Mouse (Mus musculus) forebrain, embryonic 10.5 days (tissue): Measurements from ENCODE around the gene Abraxas2. TPM values are rescaled to one million over a fixed set of nuclear protein-coding genes. Genes with fewer than 3 reads are reported as not detected.

Source experiments
- DNase-seq: peaks from one replicate; pipeline ENCODE4 v3.0.0-alpha.2; 2017; ENCODE audit warnings: low spot score; ENCODE audit errors: extremely low spot score
- H3K27ac ChIP-seq: fragments of 300-500 bp; sonication (generic); 2 replicates; pipeline ENCODE4 v1.5.1; 2016; ENCODE audit warnings: mild to moderate bottlenecking
- H3K27me3 ChIP-seq: fragments of 300-500 bp; sonication (generic); 2 replicates; pipeline ENCODE4 v1.6.1; 2016; ENCODE audit warnings: mild to moderate bottlenecking; ENCODE audit not compliant: poor library complexity, severe bottlenecking
- H3K36me3 ChIP-seq: fragments of 300-500 bp; sonication (generic); replicated peaks from 2 replicates; pipeline ENCODE4 v1.6.1; 2016; ENCODE audit warnings: mild to moderate bottlenecking, moderate library complexity
- H3K4me1 ChIP-seq: fragments of 300-500 bp; sonication (generic); 2 replicates; pipeline ENCODE4 v1.6.1; 2016
- H3K4me3 ChIP-seq: fragments of 300-500 bp; sonication (generic); 2 replicates; pipeline ENCODE4 v1.5.1; 2016; ENCODE audit warnings: mild to moderate bottlenecking, moderate library complexity
- H3K9me3 ChIP-seq: fragments of 300-500 bp; sonication (generic); 2 replicates; pipeline ENCODE4 v1.6.1; 2016; ENCODE audit warnings: mild to moderate bottlenecking, moderate library complexity
- WGBS: fragments of 180-500 bp; shearing (Covaris S2); methylation state at CpG from one replicate; pipeline ENCODE4 v1.1.7; 2016; 5-methylcytosine and 5-hydroxymethylcytosine counted together
- polyA plus RNA-seq: library from polyadenylated mRNA; unstranded; fragments of >200 nt; fragmentation: Nextera tagmentation; extraction: Ambion mirVana; gene quantifications from 2 replicates; pipeline ENCODE4 v1.2.1, GENCODE M21; 2016

Gene Abraxas2
- polyA plus RNA-seq, 1 experiment from 2014 or later: 33.9 TPM

DNA sequence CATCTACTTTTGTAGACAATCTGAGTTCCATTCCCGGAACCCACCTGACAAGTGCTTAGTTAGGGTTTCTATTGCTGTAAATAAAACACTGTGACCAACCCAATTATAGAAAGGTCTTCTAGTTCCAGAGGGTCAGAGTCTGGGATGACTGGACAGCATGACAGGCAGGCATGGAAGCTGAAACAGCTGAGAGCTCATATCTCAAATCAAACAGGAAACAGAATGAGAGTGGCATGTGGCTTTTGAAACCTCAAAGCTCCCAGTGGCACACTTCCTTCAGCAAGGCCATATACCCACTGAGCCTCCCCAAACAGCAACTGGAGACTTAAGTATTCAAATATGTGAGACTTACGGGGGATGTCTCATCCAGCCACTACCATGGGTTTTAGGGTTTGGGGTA lies 14.0 kb downstream of the Abraxas2 start:
- no peak for DNase-seq
- Histone ChIP-seq H3K4me1 (no peaks in the 10 kb centered on the region), H3K36me3 (peaks cover 94% of the 10 kb centered on the region), H3K27ac (no peak overlapping the region), H3K9me3 (no peaks in the 10 kb centered on the region), H3K4me3 (no peak overlapping the region), H3K27me3 (no peaks in the 10 kb centered on the region)
- 95% methylated on average over 2 of the region's 2 CpGs for WGBS

DNA sequence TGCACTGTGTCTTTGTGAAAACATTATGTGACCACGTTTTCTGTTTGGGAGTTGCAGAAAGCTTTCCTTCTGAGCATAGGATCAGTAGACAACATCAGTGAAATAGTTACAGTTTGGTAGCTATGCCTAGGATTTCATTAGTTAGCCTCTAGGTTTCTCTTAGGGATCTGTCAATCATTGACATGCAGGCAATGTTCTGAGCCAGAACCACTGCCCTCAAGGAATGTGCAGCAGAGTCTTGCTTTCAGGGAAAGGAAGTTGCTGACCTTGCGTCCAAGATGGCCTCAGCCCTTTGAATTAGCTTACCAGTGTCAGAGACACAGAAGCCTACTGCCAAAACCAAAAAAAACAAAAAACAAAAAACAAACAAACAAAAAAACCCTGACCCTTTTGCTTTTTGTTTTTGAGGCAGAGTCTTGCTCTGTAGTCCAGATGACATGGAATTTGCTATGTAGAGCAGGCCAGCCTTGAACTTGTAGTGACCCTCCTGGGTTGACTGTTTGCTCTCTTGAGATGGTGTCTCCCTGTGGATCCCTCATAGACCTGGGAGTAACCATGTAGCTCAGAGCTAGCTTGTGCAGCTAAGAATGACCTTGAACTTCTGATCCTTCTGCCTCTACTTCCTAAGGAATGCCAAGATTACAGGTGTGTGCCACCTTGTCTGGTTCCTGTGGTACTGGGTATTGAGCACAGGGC lies 16.5 kb downstream of the Abraxas2 start:
- no peak overlapping the region for H3K27ac ChIP-seq
- H3K36me3 ChIP-seq: peaks cover 98% of the 10 kb centered on the region
- WGBS: 89% methylated on average over 2 of the region's 2 CpGs
- no peak for DNase-seq
- H3K27me3 ChIP-seq: no peaks in the 10 kb centered on the region
- H3K4me1 ChIP-seq: no peaks in the 10 kb centered on the region
- H3K9me3 ChIP-seq: no peaks in the 10 kb centered on the region
- H3K4me3 ChIP-seq: no peak overlapping the region

DNA sequence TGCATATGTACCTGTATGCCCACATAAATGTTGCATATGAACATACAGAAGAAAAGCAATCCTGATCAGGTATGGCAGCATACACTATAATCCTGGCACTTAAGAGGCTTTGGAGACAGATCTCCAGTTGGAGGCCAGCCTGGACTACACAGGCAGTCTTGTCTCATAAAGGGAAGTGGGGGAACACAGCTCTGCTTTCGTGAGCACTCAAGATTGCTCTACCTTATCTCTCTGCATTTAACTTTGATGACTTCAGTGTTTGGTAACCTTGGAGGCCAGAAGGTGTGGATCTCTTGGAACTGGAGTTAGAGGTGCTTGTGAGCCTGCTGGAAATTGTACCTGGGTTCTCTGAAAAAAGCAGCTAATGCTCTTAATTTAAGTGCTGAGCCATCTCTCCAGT lies 21.3 kb downstream of the Abraxas2 start:
- WGBS: 93% methylated on average over 1 of the region's 1 CpGs
- Histone ChIP-seq H3K36me3 (peaks cover 99% of the 10 kb centered on the region), H3K4me1 (no peaks in the 10 kb centered on the region), H3K27ac (no peak overlapping the region), H3K4me3 (no peak overlapping the region), H3K9me3 (no peaks in the 10 kb centered on the region), H3K27me3 (no peaks in the 10 kb centered on the region)
- DNase-seq: no peak

DNA sequence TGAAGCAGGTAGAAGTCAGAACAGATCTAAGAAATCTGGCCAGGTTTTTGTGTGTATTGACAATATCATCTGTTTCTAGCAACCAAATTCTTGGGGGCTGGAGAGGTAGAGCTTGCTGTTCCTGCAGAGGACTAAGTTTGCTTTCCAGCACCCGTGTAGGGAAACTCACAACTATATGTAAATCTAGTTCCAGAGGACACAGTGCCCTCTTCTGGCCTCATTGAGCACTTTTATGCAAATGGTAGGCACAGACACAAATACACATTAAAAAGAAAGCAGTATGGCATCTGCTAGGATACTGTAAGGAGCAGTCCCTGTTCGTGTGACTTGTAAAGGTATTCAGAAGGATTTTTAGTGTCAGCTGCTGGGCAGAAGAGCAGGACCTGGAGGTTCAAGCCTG lies 23.3 kb downstream of the Abraxas2 start:
- H3K36me3 ChIP-seq: peaks cover 83% of the 10 kb centered on the region
- no peak overlapping the region for H3K4me3 ChIP-seq
- H3K9me3 ChIP-seq: no peaks in the 10 kb centered on the region
- no peak overlapping the region for H3K27ac ChIP-seq
- no peaks in the 10 kb centered on the region for H3K27me3 ChIP-seq
- 73% methylated on average over 2 of the region's 2 CpGs for WGBS
- no peak for DNase-seq
- H3K4me1 ChIP-seq: peaks cover 6% of the 10 kb centered on the region; the same call in 1 of the 2 replicates

DNA sequence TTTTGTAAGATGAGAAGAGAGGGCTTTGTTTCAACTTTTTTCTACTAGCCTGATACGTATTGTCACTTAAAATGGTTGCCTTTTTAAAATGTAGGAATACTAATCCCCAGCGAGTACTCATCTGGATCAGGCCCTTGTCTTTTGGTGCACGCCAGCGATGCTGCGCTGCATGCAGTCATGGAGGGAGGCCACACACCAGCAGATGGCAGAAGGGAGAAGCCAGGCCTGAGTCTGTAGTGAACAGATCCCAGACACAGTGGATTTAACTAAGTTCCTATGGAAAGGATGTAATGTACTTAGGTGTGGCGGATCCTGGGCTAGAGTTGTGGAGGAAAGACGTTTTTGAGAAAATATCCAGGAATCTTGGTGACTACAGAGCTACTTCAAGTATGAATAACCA lies 25.0 kb downstream of the Abraxas2 start:
- Histone ChIP-seq H3K9me3 (no peaks in the 10 kb centered on the region), H3K4me3 (no peak overlapping the region), H3K4me1 (peaks cover 11% of the 10 kb centered on the region; the same call in 1 of the 2 replicates), H3K27ac (no peak overlapping the region), H3K27me3 (no peaks in the 10 kb centered on the region), H3K36me3 (peaks cover 66% of the 10 kb centered on the region)
- DNase-seq: no peak
- WGBS: 91% methylated on average over 7 of the region's 7 CpGs

DNA sequence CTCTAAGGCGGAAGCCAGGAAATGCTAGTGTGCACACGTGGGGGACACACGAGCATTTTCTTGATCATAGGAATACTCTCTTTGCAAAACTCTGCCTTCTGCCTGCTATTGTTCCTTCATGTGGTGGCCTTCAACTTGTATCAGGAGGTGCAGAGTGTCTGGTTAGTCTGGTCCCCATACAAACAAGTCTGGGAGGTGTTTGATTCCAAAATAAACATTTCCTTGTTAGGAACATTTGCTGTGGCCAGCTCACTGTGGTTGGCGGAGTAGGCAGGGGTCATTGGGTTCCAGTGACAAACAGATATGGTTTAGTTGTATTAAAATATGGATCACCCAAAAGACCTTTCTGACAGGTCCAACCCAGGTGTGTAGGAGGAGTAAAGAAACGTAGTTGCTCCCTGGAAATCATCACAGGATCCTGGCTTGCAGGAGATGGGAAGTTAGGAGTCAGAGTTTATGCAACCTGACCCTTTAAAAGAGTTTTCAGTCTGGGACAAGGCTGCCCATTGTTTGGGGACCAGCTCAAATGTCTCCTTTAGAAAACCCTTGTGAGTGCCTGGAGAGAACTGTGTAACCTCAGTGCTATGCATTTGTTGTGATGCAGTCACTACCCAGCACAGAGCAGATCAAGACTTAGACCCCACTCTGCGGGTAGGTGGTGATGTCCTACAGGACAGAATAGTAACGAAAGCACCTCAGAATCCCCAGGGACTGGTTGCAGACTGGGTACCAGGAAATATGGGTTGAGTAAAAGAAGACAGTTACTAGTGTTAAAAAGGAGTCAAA lies 28.2 kb downstream of the Abraxas2 start:
- H3K4me1 ChIP-seq: peaks cover 11% of the 10 kb centered on the region; the same call in 1 of the 2 replicates
- no peak overlapping the region for H3K4me3 ChIP-seq
- 70% methylated on average over 7 of the region's 7 CpGs for WGBS
- H3K27me3 ChIP-seq: no peaks in the 10 kb centered on the region
- peak overlapping the region; percentile 32; the same call in 1 of the 2 replicates for H3K27ac ChIP-seq
- H3K36me3 ChIP-seq: peaks cover 36% of the 10 kb centered on the region
- H3K9me3 ChIP-seq: no peaks in the 10 kb centered on the region
- no peak for DNase-seq

DNA sequence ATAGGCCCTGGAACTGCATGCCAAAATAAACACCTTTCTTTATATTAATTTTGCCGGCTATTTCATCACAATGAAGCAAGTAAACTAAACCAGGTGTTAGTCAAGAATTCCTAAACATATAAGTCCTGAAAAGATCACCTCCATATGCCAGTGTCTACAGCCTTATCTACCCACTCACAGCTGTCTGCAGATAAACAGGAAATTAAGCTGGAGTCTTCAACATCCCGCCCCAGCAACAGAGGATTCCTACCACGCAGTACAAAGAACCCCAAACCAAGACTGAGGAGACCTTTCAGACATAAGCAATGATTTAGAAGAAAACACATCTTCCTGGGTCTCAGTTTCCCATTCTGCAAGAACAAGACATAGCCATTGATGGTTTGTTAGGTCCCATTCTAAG lies 29.0 kb downstream of the Abraxas2 start:
- no peaks in the 10 kb centered on the region for H3K9me3 ChIP-seq
- no peak overlapping the region for H3K4me3 ChIP-seq
- no peak for DNase-seq
- H3K36me3 ChIP-seq: peaks cover 27% of the 10 kb centered on the region
- H3K27me3 ChIP-seq: no peaks in the 10 kb centered on the region
- 84% methylated on average over 3 of the region's 3 CpGs for WGBS
- H3K4me1 ChIP-seq: peaks cover 11% of the 10 kb centered on the region; the same call in 1 of the 2 replicates
- H3K27ac ChIP-seq: no peak overlapping the region

DNA sequence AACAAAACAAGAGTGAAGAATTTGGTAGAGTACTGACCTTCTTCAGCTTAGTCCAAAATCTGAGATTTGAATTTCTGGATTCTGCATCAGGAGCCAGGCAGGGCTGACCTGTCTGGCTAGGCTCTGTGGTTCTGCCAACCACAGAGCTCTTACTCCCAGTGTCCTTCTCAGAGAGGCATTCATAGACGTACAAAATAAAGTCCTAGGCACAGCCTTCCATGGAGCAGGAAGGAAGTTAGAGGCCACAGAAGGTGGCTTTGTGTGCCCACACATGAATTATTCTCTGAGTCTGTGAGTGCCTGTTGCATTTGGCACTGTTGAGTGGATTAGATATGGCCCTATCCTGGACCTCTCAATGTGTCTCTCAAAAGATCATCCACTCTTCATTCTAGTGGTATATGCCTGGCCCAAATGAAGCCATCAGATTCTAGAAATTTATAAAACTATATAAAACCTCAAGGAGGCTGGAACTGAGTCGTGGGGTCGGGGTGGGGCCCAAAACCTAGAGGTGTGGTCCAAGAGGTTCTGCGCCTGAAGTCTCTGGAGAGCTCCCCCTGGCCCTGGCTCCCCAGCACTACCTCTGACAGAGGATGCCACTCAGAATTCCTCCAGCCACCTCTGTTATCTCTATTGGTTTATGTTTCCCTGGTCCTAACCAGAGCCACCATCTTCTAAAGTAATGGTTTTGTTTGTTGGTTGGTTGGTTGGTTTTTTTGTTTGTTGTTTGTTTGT lies 29.7 kb downstream of the Abraxas2 start:
- no peak for DNase-seq
- no peak overlapping the region for H3K4me3 ChIP-seq
- no peaks in the 10 kb centered on the region for H3K9me3 ChIP-seq
- H3K36me3 ChIP-seq: peaks cover 21% of the 10 kb centered on the region
- peaks cover 11% of the 10 kb centered on the region; the same call in 1 of the 2 replicates for H3K4me1 ChIP-seq
- H3K27ac ChIP-seq: no peak overlapping the region
- H3K27me3 ChIP-seq: no peaks in the 10 kb centered on the region
- 67% methylated on average over 4 of the region's 4 CpGs for WGBS

DNA sequence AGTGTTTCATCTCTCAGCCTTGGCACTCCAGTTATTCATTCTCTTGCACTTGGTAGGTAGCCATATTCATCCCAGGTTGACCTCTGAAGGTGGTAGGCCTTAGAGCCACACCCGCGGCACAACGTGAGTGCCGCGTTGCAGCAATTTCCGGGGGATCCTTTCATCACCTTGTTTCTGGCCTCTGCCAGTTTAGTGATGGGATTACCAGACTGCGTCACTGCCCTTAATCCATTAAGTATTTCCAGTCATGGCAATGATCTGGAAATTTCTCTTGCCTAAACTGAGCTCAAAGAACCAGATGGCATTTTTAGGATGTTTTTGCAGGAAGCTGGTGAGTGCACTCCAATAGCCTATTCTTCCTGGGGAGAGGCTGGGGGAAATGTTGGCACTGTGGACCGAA lies 30.7 kb downstream of the Abraxas2 start:
- peaks cover 11% of the 10 kb centered on the region for H3K36me3 ChIP-seq
- H3K27me3 ChIP-seq: no peaks in the 10 kb centered on the region
- no peak for DNase-seq
- H3K9me3 ChIP-seq: no peaks in the 10 kb centered on the region
- 95% methylated on average over 8 of the region's 8 CpGs for WGBS
- no peak overlapping the region for H3K4me3 ChIP-seq
- H3K4me1 ChIP-seq: peaks cover 11% of the 10 kb centered on the region; the same call in 1 of the 2 replicates
- H3K27ac ChIP-seq: no peak overlapping the region

DNA sequence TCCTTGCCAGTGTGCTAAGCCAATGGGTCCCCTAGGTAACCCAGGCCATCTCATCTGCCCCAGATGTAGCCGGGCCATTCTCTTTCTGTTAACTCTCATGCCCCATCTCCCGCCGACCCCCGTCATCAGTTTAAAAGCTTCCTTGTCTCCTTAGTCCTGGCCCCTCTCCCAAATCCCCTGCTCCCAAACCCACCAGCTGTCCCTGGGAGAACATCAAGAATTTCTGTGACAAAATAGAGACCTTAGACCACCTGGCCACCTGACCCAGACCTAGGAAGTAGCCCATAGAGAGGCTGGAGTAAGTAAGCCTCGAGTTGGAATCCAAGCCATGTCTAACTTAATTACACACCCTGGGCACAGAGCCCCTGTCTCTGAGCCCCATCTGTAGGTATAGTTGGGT lies 31.2 kb downstream of the Abraxas2 start:
- H3K27me3 ChIP-seq: no peaks in the 10 kb centered on the region
- peaks cover 6% of the 10 kb centered on the region; the same call in 1 of the 2 replicates for H3K36me3 ChIP-seq
- peaks cover 11% of the 10 kb centered on the region; the same call in 1 of the 2 replicates for H3K4me1 ChIP-seq
- no peak overlapping the region for H3K27ac ChIP-seq
- WGBS: 92% methylated on average over 5 of the region's 5 CpGs
- H3K9me3 ChIP-seq: no peaks in the 10 kb centered on the region
- no peak overlapping the region for H3K4me3 ChIP-seq
- DNase-seq: no peak

DNA sequence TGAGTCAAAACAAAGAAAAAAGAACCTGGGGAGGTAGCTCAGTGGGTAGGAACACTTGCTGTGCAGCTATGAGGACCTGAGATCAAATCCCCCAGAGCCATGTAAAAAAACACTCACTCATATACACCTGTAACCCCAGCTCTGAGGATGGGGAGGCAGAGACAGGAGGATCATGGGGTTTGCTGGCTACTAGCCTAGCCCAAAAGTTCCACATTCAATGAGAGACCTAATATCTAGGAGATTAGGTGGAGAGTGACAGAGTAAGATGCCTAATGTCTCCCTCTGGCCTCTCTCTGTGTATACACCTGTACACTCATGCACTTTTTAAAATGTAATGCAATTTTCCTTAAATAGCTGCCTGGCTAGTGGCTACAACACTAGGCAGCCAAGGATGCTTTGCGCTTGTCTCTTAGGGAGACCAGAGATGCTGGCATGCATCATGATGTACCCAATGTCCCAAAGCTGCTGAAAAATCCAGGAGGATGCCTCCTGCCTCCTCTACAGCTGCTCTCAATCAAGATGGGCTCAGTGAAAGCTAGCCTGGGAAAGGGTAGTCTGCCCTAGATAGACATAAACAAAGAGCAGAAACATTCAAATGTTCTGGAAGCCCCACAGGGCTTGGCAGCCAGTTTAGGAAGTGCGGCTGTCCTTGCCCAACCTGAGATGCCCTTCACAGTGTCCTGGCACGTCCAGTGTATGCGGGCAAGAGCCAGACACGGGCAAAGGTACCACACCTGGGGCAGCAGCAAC lies 32.7 kb downstream of the Abraxas2 start:
- Histone ChIP-seq H3K4me3 (no peak overlapping the region), H3K27ac (no peak overlapping the region), H3K4me1 (peaks cover 11% of the 10 kb centered on the region; the same call in 1 of the 2 replicates), H3K27me3 (no peaks in the 10 kb centered on the region), H3K36me3 (no peaks in the 10 kb centered on the region), H3K9me3 (no peaks in the 10 kb centered on the region)
- no peak for DNase-seq
- 88% methylated on average over 5 of the region's 5 CpGs for WGBS

DNA sequence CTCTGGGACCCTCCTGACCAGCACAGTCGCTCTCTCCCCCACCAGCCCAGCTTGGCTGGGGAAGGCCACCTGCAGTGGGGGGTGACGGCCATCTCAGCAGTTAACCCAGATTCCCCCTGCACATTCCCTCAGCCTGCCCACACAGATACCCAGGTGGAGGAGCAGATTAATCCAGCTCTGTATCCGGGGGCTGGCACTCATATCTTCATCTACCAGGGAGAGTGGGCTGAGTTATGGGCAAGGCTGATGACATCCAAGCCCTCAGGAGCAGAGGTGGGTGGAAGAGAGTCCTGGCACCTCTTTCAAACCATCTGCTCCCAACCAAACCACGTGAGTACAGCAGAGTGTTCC lies 33.3 kb downstream of the Abraxas2 start:
- H3K9me3 ChIP-seq: no peaks in the 10 kb centered on the region
- H3K27me3 ChIP-seq: no peaks in the 10 kb centered on the region
- no peak overlapping the region for H3K27ac ChIP-seq
- H3K36me3 ChIP-seq: no peaks in the 10 kb centered on the region
- peaks cover 5% of the 10 kb centered on the region; the same call in 1 of the 2 replicates for H3K4me1 ChIP-seq
- H3K4me3 ChIP-seq: no peak overlapping the region
- 62% methylated on average over 4 of the region's 4 CpGs for whole genome bisulfite sequencing
- DNase-seq: no peak
